29 mouse cellular contexts compared by ENCODE assay signal in genomic region chr2:165926191-165926590, GRCm38 (mm10). TPM values are rescaled to one million over a fixed set of nuclear protein-coding genes. Genes with fewer than 3 reads are reported as not detected.
DNase-seq lines count a peak whose midpoint lies in the region; ATAC-seq lines count a peak whose summit lies in the region.
"Had no signal": no experiment of that assay in that cellular context is flagged by ENCODE, and none has a peak within 500 bp of the region (broad histone marks: within the 10 kb centered on the region; RNA-seq: fewer than 3 reads in every experiment).

No protein-coding gene starts in this region.

- H3K4me2 ChIP-seq in liver, embryonic 12.5 days: no peak overlapping the region
- H3K4me2 ChIP-seq: embryonic facial prominence, embryonic 12.5 days; embryonic facial prominence, embryonic 15.5 days; forebrain, embryonic 13.5 days; heart, embryonic 13.5 days; hindbrain, embryonic 14.5 days had no signal

- no peak overlapping the region for H3K4me3 ChIP-seq in liver, embryonic 12.5 days
- no peak overlapping the region for H3K4me3 ChIP-seq in forebrain, embryonic 10.5 days
- H3K4me3 ChIP-seq: embryonic facial prominence, embryonic 12.5 days; embryonic facial prominence, embryonic 15.5 days; forebrain, embryonic 13.5 days; gastrocnemius, adult 2 months; heart, embryonic 10.5 days; heart, embryonic 13.5 days had no signal

- H3K27ac ChIP-seq in liver, embryonic 12.5 days: no peak overlapping the region
- no peak overlapping the region for H3K27ac ChIP-seq in forebrain, embryonic 10.5 days
- H3K27ac ChIP-seq: embryonic facial prominence, embryonic 12.5 days; embryonic facial prominence, embryonic 15.5 days; forebrain, embryonic 13.5 days; gastrocnemius, adult 2 months; heart, embryonic 13.5 days; hindbrain, embryonic 14.5 days; hindbrain, postnatal 0 days had no signal

- 73% methylated on average over 5 of the region's 5 CpGs for WGBS in liver, embryonic 12.5 days (ENCODE audit: insufficient replicate concordance)
- WGBS in forebrain, embryonic 10.5 days: 94% methylated on average over 5 of the region's 5 CpGs

- H3K9ac ChIP-seq in liver, embryonic 12.5 days: no peak overlapping the region
- H3K9ac ChIP-seq: embryonic facial prominence, embryonic 12.5 days; embryonic facial prominence, embryonic 15.5 days; forebrain, embryonic 13.5 days; heart, embryonic 13.5 days; hindbrain, embryonic 14.5 days had no signal

- H3K9me3 ChIP-seq in liver, embryonic 12.5 days (replicated peaks): peaks cover 4% of the 10 kb centered on the region; the same call in 1 of the 2 replicates
- peaks cover 8% of the 10 kb centered on the region; the same call in 1 of the 2 replicates for H3K9me3 ChIP-seq in forebrain, embryonic 10.5 days
- H3K9me3 ChIP-seq: embryonic facial prominence, embryonic 12.5 days; heart, embryonic 10.5 days had no signal

- no peaks in the 10 kb centered on the region for H3K27me3 ChIP-seq in liver, embryonic 12.5 days (replicated peaks)
- no peaks in the 10 kb centered on the region for H3K27me3 ChIP-seq in forebrain, embryonic 10.5 days (ENCODE audit: poor library complexity, severe bottlenecking)
- H3K27me3 ChIP-seq: CH12.LX; embryonic facial prominence, embryonic 12.5 days; embryonic facial prominence, embryonic 15.5 days; forebrain, embryonic 13.5 days; heart, embryonic 13.5 days had no signal

- H3K4me1 ChIP-seq in liver, embryonic 12.5 days: peaks cover 24% of the 10 kb centered on the region
- peaks cover 22% of the 10 kb centered on the region for H3K4me1 ChIP-seq in forebrain, embryonic 10.5 days
- H3K4me1 ChIP-seq: embryonic facial prominence, embryonic 15.5 days; forebrain, embryonic 13.5 days had no signal

- 0 out of 2 replicates have a peak, but pooled peaks have one; percentile 22 for ATAC-seq in liver, embryonic 12.5 days
- ATAC-seq in megakaryocyte, adult 5-6 weeks (ENCODE audit: poor library complexity, severe bottlenecking): peak; percentile 26
- peak; percentile 15; the same call in 1 of the 2 replicates for ATAC-seq in neutrophil, adult 5-6 weeks (ENCODE audit: extremely low read depth, insufficient number of reproducible peaks, low FRiP score, poor library complexity, severe bottlenecking)
- ATAC-seq: forebrain, embryonic 13.5 days; forebrain, embryonic 16.5 days; hindbrain, postnatal 0 days; inflammation-experienced regulatory T-cells, adult 6 months had no signal

- DNase-seq in liver (no peak), R1 (ENCODE audit: low read depth, low spot score) (peak; percentile 76)
- no peak for DNase-seq in adrenal gland, adult 18-20 months (ENCODE audit: low spot score in 2 of 2)
- DNase-seq in forebrain, embryonic 10.5 days (ENCODE audit: extremely low spot score, low spot score): no peak
- DNase-seq: adrenal gland, adult 2 months; adrenal gland, postnatal 14 days; B cell, adult 2 months; cerebellum, adult 11 months; cerebellum, adult 2 months; cerebellum, adult 9-11 months; cerebellum, postnatal 25 days; gastrocnemius, adult 2 months; gastrocnemius, postnatal 14 days; heart, adult 18-20 months; heart, postnatal 14 days; heart, postnatal 4 days had no signal

- no peaks in the 10 kb centered on the region for H3K36me3 ChIP-seq in liver, embryonic 12.5 days
- H3K36me3 ChIP-seq in forebrain, embryonic 10.5 days (replicated peaks): no peaks in the 10 kb centered on the region
- H3K36me3 ChIP-seq: embryonic facial prominence, embryonic 12.5 days; embryonic facial prominence, embryonic 15.5 days; heart, embryonic 13.5 days had no signal

RNA-seq across cellular contexts. Expression of gene Zmynd8, which starts 27.4 kb away (rescaled TPM):
- 35.7 and 38.5 TPM in 2 replicates for polyA plus RNA-seq in liver, embryonic 12.5 days (2016; fragmentation: Nextera tagmentation; extraction: Ambion mirVana)
- total RNA-seq in megakaryocyte, adult 5-6 weeks (2015): 26.9 and 37.5 TPM in 2 replicates
- 26.7 and 28.3 TPM in 2 replicates for total RNA-seq in megakaryocyte, adult 5-6 weeks (2017)
- 56.9 and 60.5 TPM in 2 replicates for total RNA-seq in neutrophil, adult 5-6 weeks (2017)
- total RNA-seq in adrenal gland, adult 18-20 months (2021): 10 to 100 TPM; 45.8 to 48.8 TPM
- 60.2 and 64.4 TPM in 2 replicates for polyA plus RNA-seq in forebrain, embryonic 10.5 days (2016; fragmentation: Nextera tagmentation; extraction: Ambion mirVana)
